Mouse (Mus musculus): ENCODE data around the gene Pde4d.

Pde4d gene

GRCm38 (mm10) chr13:108449116-108450097 lies at the start of gene Pde4d:
Pde4d (plus strand) TSS chr13:108449948.
- no peak for DNase-seq (ENCODE audit: low read depth)

DNA sequence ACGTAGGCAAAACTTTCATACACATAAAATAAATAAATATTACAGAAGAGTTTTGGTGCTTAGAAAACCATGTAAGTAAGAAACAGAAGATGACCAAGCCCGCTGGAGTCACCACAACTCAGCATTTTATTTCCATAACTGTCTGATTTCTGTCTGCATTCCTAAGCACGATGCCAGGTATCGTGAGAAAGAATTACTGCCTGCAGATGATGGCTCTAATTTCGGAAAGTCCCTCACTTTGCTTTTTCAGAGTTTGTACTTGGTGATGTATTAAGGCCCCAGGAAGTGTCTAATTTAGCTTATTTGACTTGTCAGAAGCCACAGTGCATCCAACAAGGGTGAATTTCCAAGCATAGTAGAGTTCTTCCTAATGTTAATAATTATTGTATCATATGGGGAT lies 46.6 kb upstream of the Pde4d start:
- peak; percentile 40 for DNase-seq (ENCODE audit: low read depth)

GRCm38 (mm10) chr13:108404372-108404771 lies 45.4 kb upstream of the Pde4d start:
- no peak for DNase-seq (ENCODE audit: low read depth)

DNA sequence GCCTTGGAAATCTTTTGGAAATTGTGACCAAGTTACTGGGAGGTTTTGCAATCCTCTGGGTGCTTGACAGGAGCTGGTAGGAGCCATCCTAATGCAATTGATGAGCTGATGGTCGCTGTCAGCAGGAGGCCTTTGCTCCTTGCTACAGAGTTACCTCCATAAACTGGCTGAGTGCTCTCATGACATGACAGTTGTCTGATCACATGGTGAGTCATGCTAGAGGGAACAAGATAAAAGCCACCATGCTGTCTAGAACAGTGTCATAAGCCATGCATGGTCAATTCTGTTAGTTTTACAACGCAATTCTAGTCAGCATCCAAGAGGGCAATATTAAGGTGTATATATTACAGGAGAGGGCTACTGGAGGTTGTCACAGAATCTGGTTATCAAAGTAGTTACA lies 34.3 kb upstream of the Pde4d start:
- DNase-seq (ENCODE audit: low read depth): no peak

- no peak for DNase-seq (ENCODE audit: low read depth)
Measured at GRCm38 (mm10) chr13:108418741-108419507, 30.8 kb upstream of the Pde4d start.

- no peak for DNase-seq (ENCODE audit: low read depth)
Measured at GRCm38 (mm10) chr13:108426322-108426721, 23.4 kb upstream of the Pde4d start.

- DNase-seq (ENCODE audit: low read depth): no peak
Measured at GRCm38 (mm10) chr13:108428809-108429208, 20.9 kb upstream of the Pde4d start.

DNA sequence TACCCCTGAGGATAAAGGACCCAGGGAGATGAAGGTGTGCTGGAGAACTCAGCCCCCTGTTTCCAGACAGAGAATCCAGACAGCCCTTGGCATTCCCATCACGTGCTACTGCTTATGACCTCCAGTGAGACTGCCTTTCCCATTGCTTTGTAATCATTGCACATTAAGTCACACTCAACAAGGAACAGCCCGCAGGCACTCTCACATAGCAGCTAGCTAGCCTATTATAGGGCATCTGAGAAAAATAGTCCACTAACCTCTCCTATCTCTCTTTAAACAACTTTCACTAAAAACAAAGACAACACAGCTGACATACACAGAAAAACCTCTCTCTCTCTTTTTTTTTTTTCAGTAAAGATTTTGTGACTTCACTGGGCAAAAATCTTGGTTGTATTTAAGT lies 20.1 kb upstream of the Pde4d start:
- no peak for DNase-seq (ENCODE audit: low read depth)

- no peak for DNase-seq (ENCODE audit: low read depth)
Measured at GRCm38 (mm10) chr13:108431776-108432175, 18.0 kb upstream of the Pde4d start.

DNA sequence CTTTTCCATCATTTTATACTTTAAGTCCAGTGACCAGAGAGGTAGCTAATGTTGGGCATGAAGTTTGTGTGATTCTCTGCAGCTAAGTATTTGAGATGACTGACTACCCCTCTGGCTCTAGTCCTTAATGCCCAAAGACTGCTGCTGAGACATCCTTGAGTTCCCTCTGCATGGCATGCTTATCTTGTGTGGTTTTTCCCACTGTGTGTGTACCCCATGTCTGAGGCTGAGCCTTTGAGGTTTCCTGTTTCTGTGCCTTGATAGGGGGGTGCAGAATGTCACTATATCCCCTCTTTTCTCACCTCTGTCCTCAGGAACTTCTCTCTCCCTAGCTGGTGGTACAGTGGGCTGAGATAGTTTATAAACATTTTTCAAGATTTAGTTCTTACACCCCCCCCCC lies 14.1 kb upstream of the Pde4d start:
- DNase-seq (ENCODE audit: low read depth): no peak

DNA sequence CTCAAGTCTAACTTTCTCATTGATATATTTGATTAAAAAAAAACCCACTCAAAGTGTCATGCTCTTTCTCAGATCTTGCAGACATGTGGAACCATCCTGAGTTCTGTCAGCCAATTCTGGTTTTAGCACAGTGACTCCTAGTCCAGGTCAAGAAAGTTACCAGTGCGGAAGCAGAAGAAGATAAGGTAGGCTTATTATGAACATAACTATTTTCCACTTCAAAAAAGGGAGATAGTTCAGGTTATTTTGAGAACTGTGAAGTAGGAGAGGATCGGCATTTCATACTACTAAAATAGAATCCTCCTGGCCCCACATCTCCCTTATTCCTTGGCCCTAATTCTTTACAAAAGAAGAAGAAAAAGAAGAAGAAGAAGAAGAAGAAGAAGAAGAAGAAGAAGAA lies 12.3 kb upstream of the Pde4d start:
- no peak for DNase-seq (ENCODE audit: low read depth)

DNA sequence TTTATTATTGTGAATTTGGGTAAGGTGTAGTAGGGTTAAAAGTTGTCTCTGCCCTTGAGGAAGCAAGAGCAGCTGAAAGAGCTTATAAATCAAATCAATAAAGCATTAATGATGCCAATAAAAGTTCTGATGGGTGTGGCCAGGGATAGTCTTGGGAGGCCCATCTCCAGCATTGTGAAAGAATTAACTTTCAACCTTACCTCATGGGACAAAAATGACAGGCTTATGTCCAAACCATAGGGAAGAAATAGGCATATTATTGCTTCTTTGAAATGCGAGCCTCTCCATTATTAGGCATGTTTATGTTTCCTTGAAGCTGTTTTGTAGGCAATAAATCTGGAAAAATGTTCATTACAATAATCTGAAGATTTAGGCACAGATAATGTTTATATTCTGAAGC lies 10.7 kb upstream of the Pde4d start:
- no peak for DNase-seq (ENCODE audit: low read depth)

GRCm38 (mm10) chr13:108448348-108448931 lies 1.3 kb upstream of the Pde4d start:
- no peak for DNase-seq (ENCODE audit: low read depth)

- no peak for DNase-seq (ENCODE audit: low read depth)
Measured at GRCm38 (mm10) chr13:108451122-108451521, 1.4 kb downstream of the Pde4d start.

DNA sequence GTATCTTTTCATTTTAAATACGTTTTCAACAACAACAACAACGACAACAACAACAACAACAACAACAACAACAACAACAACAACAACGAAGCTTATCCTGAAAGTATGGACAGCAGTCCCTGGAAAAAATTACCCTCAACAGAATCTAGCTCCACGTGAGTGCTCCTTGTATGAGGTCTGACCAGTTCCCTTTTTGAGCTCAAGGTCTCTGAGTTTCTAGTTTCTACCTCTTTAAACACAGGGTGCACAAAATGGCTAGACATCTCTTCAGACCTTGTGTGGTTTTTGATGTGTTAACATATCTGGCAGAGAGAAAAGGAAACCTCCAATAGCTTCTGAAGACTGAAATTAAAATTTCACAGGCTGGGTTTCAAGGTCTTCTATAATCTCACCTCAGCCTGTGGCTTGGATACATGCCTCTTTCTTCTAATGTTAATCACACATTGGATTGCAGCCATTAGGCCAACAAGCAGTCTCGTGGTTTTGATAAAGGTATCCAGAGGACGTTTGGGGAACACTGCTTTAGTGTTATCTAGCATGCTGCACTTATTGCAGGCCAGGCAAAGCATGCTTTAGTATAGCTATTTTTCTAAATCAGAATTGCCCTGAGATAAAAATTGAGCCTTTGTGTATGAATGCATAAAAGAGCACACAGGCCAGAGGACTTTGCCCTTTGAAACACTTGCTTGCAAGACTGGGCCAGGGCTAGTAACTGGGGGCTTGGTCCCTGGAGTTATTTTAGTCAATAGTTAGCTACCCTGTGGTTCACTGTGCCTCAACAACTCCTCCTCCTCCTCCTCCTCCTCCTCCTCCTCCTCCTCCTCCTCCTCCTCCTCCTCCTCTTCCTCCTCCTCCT lies 3.5 kb downstream of the Pde4d start:
- peak; percentile 66 for DNase-seq (ENCODE audit: low read depth)

DNA sequence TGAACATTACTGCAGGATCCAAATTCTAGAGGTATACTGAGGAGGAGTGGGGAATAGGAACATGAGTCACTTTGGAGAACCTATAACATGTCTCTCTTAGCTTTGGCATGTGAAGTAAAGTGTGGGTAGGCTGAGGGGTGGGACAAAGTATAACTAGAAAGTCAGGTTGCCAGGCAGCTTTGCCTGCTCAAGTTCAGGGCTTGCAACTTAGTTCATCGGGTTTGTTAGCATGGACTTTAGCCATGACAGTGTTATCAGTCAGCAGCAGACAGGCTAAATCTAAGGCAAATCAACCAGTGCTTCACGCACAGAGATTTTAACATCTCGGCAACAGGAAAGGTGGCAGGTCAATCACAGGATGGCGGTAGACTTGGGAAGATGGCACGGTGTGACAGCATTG lies 12.8 kb downstream of the Pde4d start:
- DNase-seq (ENCODE audit: low read depth): no peak

DNA sequence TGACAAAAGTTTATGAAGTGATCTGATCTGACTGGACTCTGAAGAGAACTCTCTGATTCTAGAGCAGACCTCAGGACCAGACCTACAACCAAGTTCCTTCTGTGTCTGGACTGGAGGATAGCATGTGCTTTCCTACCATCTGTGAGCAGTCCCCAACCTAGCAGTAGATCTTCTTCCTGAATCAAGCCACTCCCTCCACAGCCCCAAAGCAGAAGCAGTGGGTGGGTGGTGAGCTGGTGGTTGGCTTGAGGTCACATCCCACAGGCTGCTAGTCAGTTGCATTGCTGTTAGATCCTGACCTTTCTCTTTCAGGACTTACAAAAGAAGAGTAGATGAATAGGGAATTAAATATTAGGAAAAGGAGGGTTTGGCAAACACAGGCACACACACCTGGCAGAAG lies 16.0 kb downstream of the Pde4d start:
- DNase-seq (ENCODE audit: low read depth): no peak

DNA sequence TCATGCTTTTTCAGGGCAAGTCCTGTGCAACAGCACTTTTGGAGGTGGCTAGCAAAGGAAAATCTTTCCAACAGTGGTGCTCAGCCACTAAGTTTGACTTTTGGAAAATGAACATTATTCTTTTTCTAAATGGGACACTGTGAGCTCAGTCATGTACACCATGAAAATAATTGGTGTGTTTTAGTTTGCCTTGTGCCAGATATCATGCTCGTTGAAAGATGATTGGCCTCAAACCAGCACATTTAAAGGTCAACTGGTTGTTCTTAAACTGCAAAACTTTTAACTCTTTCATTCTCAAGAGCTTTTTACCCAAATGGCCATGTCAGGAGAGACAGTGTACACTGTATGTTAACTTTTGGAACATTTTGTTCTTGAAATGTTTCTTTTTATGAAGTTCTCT lies 17.3 kb downstream of the Pde4d start:
- no peak for DNase-seq (ENCODE audit: low read depth)

GRCm38 (mm10) chr13:108480451-108480850 lies 30.7 kb downstream of the Pde4d start:
- no peak for DNase-seq (ENCODE audit: low read depth)

DNA sequence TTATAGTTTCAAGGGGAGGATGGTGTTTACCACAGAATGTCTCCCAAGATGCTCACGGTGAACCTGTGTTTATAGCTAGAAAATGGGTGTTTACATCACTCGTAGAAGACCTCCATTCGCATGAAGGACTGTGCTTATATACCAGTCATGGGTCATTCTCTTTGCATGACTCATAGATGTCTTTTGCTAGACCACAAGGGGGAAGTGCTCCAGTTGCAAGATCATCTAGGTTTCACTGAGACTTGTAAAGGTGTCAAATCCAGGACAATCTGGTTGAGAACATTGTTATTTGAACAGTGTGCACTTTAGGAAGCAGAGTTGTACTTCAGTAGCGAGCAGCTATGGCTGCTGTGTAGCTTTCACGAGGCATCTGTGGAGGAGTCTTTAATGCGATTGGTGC lies 35.3 kb downstream of the Pde4d start:
- DNase-seq (ENCODE audit: low read depth): no peak

- DNase-seq (ENCODE audit: low read depth): no peak
Measured at GRCm38 (mm10) chr13:108487066-108487465, 37.3 kb downstream of the Pde4d start.

DNA sequence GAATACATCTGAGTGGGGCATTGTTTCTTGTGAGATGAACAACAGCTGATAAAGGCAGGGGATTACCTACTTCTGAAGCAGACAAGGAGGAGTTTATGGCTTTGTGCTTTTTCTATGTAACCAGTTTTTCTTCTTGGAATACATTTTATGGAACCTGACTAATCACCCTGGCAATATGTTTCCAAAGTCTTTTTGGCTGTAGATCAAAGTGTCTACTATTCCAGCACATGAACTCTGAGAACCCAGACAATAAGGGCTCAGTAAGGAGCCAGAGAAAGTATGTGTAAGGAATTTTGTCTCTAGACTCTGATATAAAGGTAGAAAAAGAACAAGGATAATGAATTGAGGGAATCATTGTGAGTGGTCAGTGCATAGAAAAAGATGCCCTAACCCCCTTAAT lies 40.1 kb downstream of the Pde4d start:
- DNase-seq (ENCODE audit: low read depth): no peak

Measured in fibroblast of lung, adult 2 months (primary cell).